Mouse (Mus musculus) neural tube, embryonic 12.5 days (tissue): ENCODE measurements around the gene Nxph4. TPM values are rescaled to one million over a fixed set of nuclear protein-coding genes. Genes with fewer than 3 reads are reported as not detected.

Source experiments
- polyA plus RNA-seq: library from polyadenylated mRNA; unstranded; fragments of >200 nt; fragmentation: Nextera tagmentation; extraction: Ambion mirVana; gene quantifications from 2 replicates; pipeline ENCODE4 v1.2.1, GENCODE M21; 2016

Gene Nxph4
- polyA plus RNA-seq, 1 experiment from 2014 or later: 112 TPM

Other genes starting within 250 kb of the Nxph4 start
- 18.4 and 20.5 TPM in 2 replicates for gene Mbd6, start 245.5 kb downstream of the Nxph4 start, polyA plus RNA-seq
- gene Mars, start 222.8 kb downstream of the Nxph4 start, polyA plus RNA-seq: 145 and 146 TPM in 2 replicates
- gene Arhgap9, start 212.6 kb downstream of the Nxph4 start, polyA plus RNA-seq: 1.7 and 2.0 TPM in 2 replicates
- 3.6 and 4.0 TPM in 2 replicates for gene Gli1, start 192.6 kb downstream of the Nxph4 start, polyA plus RNA-seq
- gene Inhbe, start 180.1 kb downstream of the Nxph4 start, polyA plus RNA-seq: not detected in 2 replicates
- gene Inhbc, start 164.1 kb downstream of the Nxph4 start, polyA plus RNA-seq: not detected in 2 replicates
- gene R3hdm2, start 154.2 kb downstream of the Nxph4 start, polyA plus RNA-seq: 33.9 and 36.3 TPM in 2 replicates
- 4.3 and 5.8 TPM in 2 replicates for gene Stac3, start 32.9 kb downstream of the Nxph4 start, polyA plus RNA-seq
- 7.3 and 7.6 TPM in 2 replicates for gene Ndufa4l2, start 19.6 kb downstream of the Nxph4 start, polyA plus RNA-seq
- 74.2 and 76.9 TPM in 2 replicates for gene Shmt2, start 12.1 kb downstream of the Nxph4 start, polyA plus RNA-seq
- 85.7 and 96.0 TPM in 2 replicates for gene Lrp1, start 86.6 kb upstream of the Nxph4 start, polyA plus RNA-seq
- 7.2 and 7.5 TPM in 2 replicates for gene Stat6, start 108.4 kb upstream of the Nxph4 start, polyA plus RNA-seq
- gene Nemp1, start 132.3 kb upstream of the Nxph4 start, polyA plus RNA-seq: 7.2 and 8.0 TPM in 2 replicates
- 5.6 and 6.9 TPM in 2 replicates for gene Nab2, start 134.0 kb upstream of the Nxph4 start, polyA plus RNA-seq
- gene Myo1a, start 170.6 kb upstream of the Nxph4 start, polyA plus RNA-seq: 0.29 and 0.58 TPM in 2 replicates
- 0.91 TPM in 1 of 2 replicates, not detected in the other for gene Tac2, start 189.9 kb upstream of the Nxph4 start, polyA plus RNA-seq
- 4.9 and 5.5 TPM in 2 replicates for gene Zbtb39, start 205.0 kb upstream of the Nxph4 start, polyA plus RNA-seq
- 0.28 and 0.41 TPM in 2 replicates for gene Gpr182, start 217.2 kb upstream of the Nxph4 start, polyA plus RNA-seq
- gene Rdh1, start 225.2 kb upstream of the Nxph4 start, polyA plus RNA-seq: 0.05 and 0.09 TPM in 2 replicates
- gene Rdh16f1, start 225.2 kb upstream of the Nxph4 start, polyA plus RNA-seq: not detected in 2 replicates
- gene Rdh9, start 241.8 kb upstream of the Nxph4 start, polyA plus RNA-seq: 0.09 and 0.10 TPM in 2 replicates